Mouse (Mus musculus) stomach, embryonic 14.5 days (tissue): ENCODE results near the gene Atg7. TPM values are rescaled to one million over a fixed set of nuclear protein-coding genes. Genes with fewer than 3 reads are reported as not detected.

Experiments used
- ATAC-seq: fragments of 200-750 bp; cut with Nextera tagmentation; 2 replicates; pipeline ENCODE4 v1.8.0; 2017; ENCODE audit warnings: low read depth, moderate TSS enrichment; ENCODE audit not compliant: insufficient number of reproducible peaks, insufficient read depth, low FRiP score
- H3K27ac ChIP-seq: fragments of 300-500 bp; sonication (generic); 2 replicates; pipeline ENCODE4 v1.5.1; 2014; ENCODE audit warnings: mild to moderate bottlenecking, low read length, moderate library complexity, mixed read lengths
- H3K27me3 ChIP-seq: fragments of 300-500 bp; sonication (generic); 2 replicates; pipeline ENCODE4 v1.6.1; 2014; ENCODE audit warnings: low read length, control low read depth, mixed read lengths; ENCODE audit not compliant: control insufficient read depth, insufficient read depth
- H3K36me3 ChIP-seq: fragments of 300-500 bp; sonication (generic); 2 replicates; pipeline ENCODE4 v1.6.1; 2014; ENCODE audit warnings: mild to moderate bottlenecking, control low read depth, low read length, moderate library complexity, mixed read lengths; ENCODE audit not compliant: control insufficient read depth, insufficient read depth
- H3K4me1 ChIP-seq: fragments of 300-500 bp; sonication (generic); 2 replicates; pipeline ENCODE4 v1.6.1; 2014; ENCODE audit warnings: low read length, control low read depth, mixed read lengths; ENCODE audit not compliant: control insufficient read depth, insufficient read depth
- H3K4me2 ChIP-seq: fragments of 300-500 bp; sonication (generic); replicated peaks from 2 replicates; pipeline ENCODE4 v1.6.1; 2014; ENCODE audit warnings: low read depth, low read length, control low read depth
- H3K4me3 ChIP-seq: fragments of 300-500 bp; sonication (generic); 2 replicates; pipeline ENCODE4 v1.5.1; 2014; ENCODE audit warnings: low read depth, low read length, control low read depth
- H3K9ac ChIP-seq: fragments of 300-500 bp; sonication (generic); replicated peaks from 2 replicates; pipeline ENCODE4 v1.6.1; 2014; ENCODE audit warnings: low read depth, mild to moderate bottlenecking, control low read depth, low read length, moderate library complexity, mixed read lengths
- H3K9me3 ChIP-seq: fragments of 300-500 bp; sonication (generic); 2 replicates; pipeline ENCODE4 v1.6.1; 2016; ENCODE audit warnings: low read depth, low read length, control low read depth; ENCODE audit not compliant: control insufficient read depth
- WGBS: fragments of 180-500 bp; shearing (Covaris S2); extraction: QIAGEN DNeasy Blood & Tissue Kit; methylation state at CpG from one replicate; pipeline ENCODE4 v1.1.7; 2014; 5-methylcytosine and 5-hydroxymethylcytosine counted together
- polyA plus RNA-seq: library from polyadenylated mRNA; unstranded; fragments of >200 nt; fragmentation: Nextera tagmentation; extraction: Ambion mirVana; gene quantifications from 2 replicates; pipeline ENCODE4 v1.2.1, GENCODE M21; 2014

Gene Atg7
- polyA plus RNA-seq, 1 experiment from 2014 or later = 23.2 TPM

DNA sequence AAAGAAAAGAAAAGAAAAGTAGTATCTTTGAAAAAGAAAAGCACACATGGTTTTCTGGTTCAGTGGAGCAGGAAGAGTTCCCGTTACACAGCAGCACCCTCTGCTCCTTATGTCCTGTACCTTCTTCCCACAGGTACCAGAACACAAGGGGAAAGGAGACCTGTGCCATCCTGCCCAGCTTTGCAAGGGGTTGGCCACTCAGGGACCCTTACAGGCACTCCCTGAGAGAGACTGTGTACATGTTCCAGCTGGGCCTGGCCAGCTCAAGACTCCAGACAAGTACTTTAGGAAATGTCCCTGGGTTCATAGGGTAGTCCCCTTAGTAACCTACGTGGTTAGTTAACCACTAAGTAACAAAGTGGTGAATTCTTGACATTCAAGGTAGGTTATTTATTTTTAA is 100.9 kb downstream of the Atg7 start:
- H3K4me3 ChIP-seq = no peak overlapping the region
- no peak for ATAC-seq
- 87% methylated on average over 2 of the region's 2 CpGs for WGBS
- H3K4me1 ChIP-seq = no peaks in the 10 kb centered on the region
- no peaks in the 10 kb centered on the region for H3K9me3 ChIP-seq
- H3K9ac ChIP-seq = no peak overlapping the region
- no peaks in the 10 kb centered on the region for H3K27me3 ChIP-seq
- no peak overlapping the region for H3K4me2 ChIP-seq
- no peaks in the 10 kb centered on the region for H3K36me3 ChIP-seq
- H3K27ac ChIP-seq = no peak overlapping the region

GRCm38 (mm10) chr6:114746439-114746974 is 103.6 kb downstream of the Atg7 start:
- Histone ChIP-seq H3K27ac (no peak overlapping the region), H3K36me3 (no peaks in the 10 kb centered on the region), H3K9me3 (no peaks in the 10 kb centered on the region), H3K4me3 (no peak overlapping the region), H3K27me3 (no peaks in the 10 kb centered on the region), H3K4me2 (no peak overlapping the region), H3K4me1 (no peaks in the 10 kb centered on the region), H3K9ac (no peak overlapping the region)
- WGBS = 84% methylated on average over 7 of the region's 7 CpGs
- no peak for ATAC-seq

GRCm38 (mm10) chr6:114748419-114748818 is 105.5 kb downstream of the Atg7 start:
- no peaks in the 10 kb centered on the region for H3K9me3 ChIP-seq
- ATAC-seq = no peak
- no peaks in the 10 kb centered on the region for H3K27me3 ChIP-seq
- H3K27ac ChIP-seq = no peak overlapping the region
- H3K4me1 ChIP-seq = no peaks in the 10 kb centered on the region
- no peaks in the 10 kb centered on the region for H3K36me3 ChIP-seq
- H3K4me3 ChIP-seq = no peak overlapping the region
- H3K9ac ChIP-seq = no peak overlapping the region
- H3K4me2 ChIP-seq = no peak overlapping the region
- WGBS = 87% methylated on average over 3 of the region's 3 CpGs

GRCm38 (mm10) chr6:114748882-114749281 is 106.0 kb downstream of the Atg7 start:
- Histone ChIP-seq H3K27me3 (no peaks in the 10 kb centered on the region), H3K36me3 (no peaks in the 10 kb centered on the region), H3K4me1 (no peaks in the 10 kb centered on the region), H3K4me3 (no peak overlapping the region), H3K9me3 (no peaks in the 10 kb centered on the region), H3K9ac (no peak overlapping the region), H3K4me2 (no peak overlapping the region), H3K27ac (no peak overlapping the region)
- ATAC-seq = no peak
- WGBS = 93% methylated on average over 3 of the region's 3 CpGs

- Histone ChIP-seq H3K36me3 (no peaks in the 10 kb centered on the region), H3K27me3 (no peaks in the 10 kb centered on the region), H3K9me3 (no peaks in the 10 kb centered on the region), H3K4me2 (no peak overlapping the region), H3K27ac (no peak overlapping the region), H3K9ac (no peak overlapping the region), H3K4me1 (no peaks in the 10 kb centered on the region), H3K4me3 (no peak overlapping the region)
- ATAC-seq = no peak
- WGBS = 77% methylated on average over 7 of the region's 7 CpGs
Observed at GRCm38 (mm10) chr6:114758795-114759194, 115.9 kb downstream of the Atg7 start.

GRCm38 (mm10) chr6:114766314-114766713 is 123.4 kb downstream of the Atg7 start:
- H3K4me2 ChIP-seq = no peak overlapping the region
- H3K27ac ChIP-seq = no peak overlapping the region
- H3K9me3 ChIP-seq = no peaks in the 10 kb centered on the region
- H3K4me3 ChIP-seq = no peak overlapping the region
- no peaks in the 10 kb centered on the region for H3K4me1 ChIP-seq
- H3K27me3 ChIP-seq = no peaks in the 10 kb centered on the region
- H3K36me3 ChIP-seq = no peaks in the 10 kb centered on the region
- ATAC-seq = no peak
- no peak overlapping the region for H3K9ac ChIP-seq
- 89% methylated on average over 6 of the region's 6 CpGs for WGBS

DNA sequence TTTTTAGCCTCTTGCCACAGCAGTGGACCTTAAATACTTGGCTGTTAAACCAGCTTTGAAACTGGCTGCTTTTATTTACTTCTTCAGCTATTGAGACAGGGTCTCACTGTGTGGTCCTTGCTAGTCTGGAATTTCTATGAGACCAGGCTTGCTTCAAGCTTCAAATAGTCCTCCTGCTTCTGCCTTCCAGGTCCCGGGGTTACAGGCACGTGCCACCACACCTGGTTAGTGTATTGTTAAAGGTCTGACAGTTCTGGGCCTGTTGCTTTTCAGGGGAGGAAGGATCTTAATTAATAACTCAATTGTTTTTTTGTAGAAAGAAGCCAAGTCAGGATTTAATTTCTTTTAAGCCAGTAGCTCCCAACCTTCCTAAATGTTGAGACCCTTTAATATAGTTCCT is 124.8 kb downstream of the Atg7 start:
- no peak overlapping the region for H3K4me2 ChIP-seq
- no peak for ATAC-seq
- H3K4me3 ChIP-seq = no peak overlapping the region
- no peak overlapping the region for H3K9ac ChIP-seq
- H3K27me3 ChIP-seq = no peaks in the 10 kb centered on the region
- H3K9me3 ChIP-seq = no peaks in the 10 kb centered on the region
- WGBS = 16% methylated on average over 2 of the region's 2 CpGs
- H3K36me3 ChIP-seq = no peaks in the 10 kb centered on the region
- no peaks in the 10 kb centered on the region for H3K4me1 ChIP-seq
- H3K27ac ChIP-seq = no peak overlapping the region

DNA sequence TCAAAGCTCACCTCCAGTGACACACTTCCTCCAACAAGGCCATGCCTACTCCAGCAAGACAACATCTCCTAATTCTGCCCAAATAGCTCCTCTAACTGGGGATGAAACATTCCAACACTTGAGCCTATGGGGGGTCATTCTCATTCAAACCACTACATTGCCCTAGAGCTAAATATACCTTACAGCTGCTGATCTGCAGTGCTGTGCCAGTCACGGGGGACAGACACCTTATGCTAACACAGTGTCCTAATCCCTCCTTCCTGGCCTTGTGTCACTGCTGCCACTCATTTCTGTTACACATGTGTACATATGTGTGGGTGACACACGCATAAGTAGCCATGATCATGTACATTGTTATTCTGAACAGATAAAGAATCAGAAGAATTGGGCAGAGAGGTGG is 127.4 kb downstream of the Atg7 start:
- no peaks in the 10 kb centered on the region for H3K9me3 ChIP-seq
- H3K27me3 ChIP-seq = no peaks in the 10 kb centered on the region
- H3K4me1 ChIP-seq = no peaks in the 10 kb centered on the region
- H3K4me3 ChIP-seq = no peak overlapping the region
- WGBS = 73% methylated on average over 2 of the region's 2 CpGs
- no peaks in the 10 kb centered on the region for H3K36me3 ChIP-seq
- H3K9ac ChIP-seq = no peak overlapping the region
- no peak overlapping the region for H3K27ac ChIP-seq
- H3K4me2 ChIP-seq = no peak overlapping the region
- ATAC-seq = no peak

DNA sequence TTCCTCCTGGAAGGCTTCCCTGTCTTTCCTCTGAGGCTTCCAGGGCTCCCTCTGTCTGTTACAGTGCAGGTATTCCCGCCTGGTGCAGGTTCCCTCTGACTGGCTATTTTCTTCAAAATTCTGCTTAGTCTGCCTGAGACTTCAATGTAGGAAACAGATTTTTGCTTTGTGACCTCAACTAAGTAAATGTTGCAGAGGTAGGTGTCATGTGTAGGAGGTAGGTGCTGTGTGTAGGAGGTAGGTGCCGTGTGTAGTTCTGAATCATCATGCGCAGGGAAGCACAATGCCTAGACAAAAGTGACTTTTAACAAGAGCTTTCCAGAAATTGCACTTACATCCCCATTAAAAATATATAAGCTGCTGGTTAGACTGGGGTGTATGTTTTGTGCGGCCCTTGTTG is 128.6 kb downstream of the Atg7 start:
- no peaks in the 10 kb centered on the region for H3K9me3 ChIP-seq
- H3K9ac ChIP-seq = no peak overlapping the region
- no peak overlapping the region for H3K27ac ChIP-seq
- WGBS = 79% methylated on average over 4 of the region's 4 CpGs
- no peak overlapping the region for H3K4me2 ChIP-seq
- H3K36me3 ChIP-seq = no peaks in the 10 kb centered on the region
- H3K4me3 ChIP-seq = no peak overlapping the region
- H3K27me3 ChIP-seq = no peaks in the 10 kb centered on the region
- no peak for ATAC-seq
- no peaks in the 10 kb centered on the region for H3K4me1 ChIP-seq
